Mouse (Mus musculus): Measurements from ENCODE around the gene Sin3a. TPM values are rescaled to one million over a fixed set of nuclear protein-coding genes. Genes with fewer than 3 reads are reported as not detected.

Gene Sin3a
- polyA plus RNA-seq, 1 experiment from 2014 or later = 13.3 TPM

GRCm38 (mm10) chr9:57139110-57139509 lies 67.3 kb downstream of the Sin3a start:
- H3K4me1 ChIP-seq (replicated peaks) = no peaks in the 10 kb centered on the region
- peaks cover 72% of the 10 kb centered on the region for H3K36me3 ChIP-seq
- no peak for ATAC-seq (ENCODE audit: low read depth)
- no peaks in the 10 kb centered on the region for H3K27me3 ChIP-seq
- H3K4me3 ChIP-seq (replicated peaks) = no peak overlapping the region
- no peak overlapping the region for H3K9ac ChIP-seq
- no peak for DNase-seq
- H3K27ac ChIP-seq = no peak overlapping the region
- no peak overlapping the region for H3K4me2 ChIP-seq
- no peaks in the 10 kb centered on the region for H3K9me3 ChIP-seq (replicated peaks)
- 87% methylated on average over 9 of the region's 9 CpGs for WGBS (ENCODE audit: insufficient replicate concordance)

GRCm38 (mm10) chr9:57139571-57139970 lies 67.7 kb downstream of the Sin3a start:
- peaks cover 72% of the 10 kb centered on the region for H3K36me3 ChIP-seq
- H3K27ac ChIP-seq = no peak overlapping the region
- H3K4me1 ChIP-seq (replicated peaks) = no peaks in the 10 kb centered on the region
- H3K4me2 ChIP-seq = no peak overlapping the region
- 74% methylated on average over 5 of the region's 5 CpGs for WGBS (ENCODE audit: insufficient replicate concordance)
- H3K9me3 ChIP-seq (replicated peaks) = no peaks in the 10 kb centered on the region
- DNase-seq (no peak), ATAC-seq (ENCODE audit: low read depth) (peak; percentile 19; the same call in 1 of the 2 replicates)
- H3K27me3 ChIP-seq = no peaks in the 10 kb centered on the region
- no peak overlapping the region for H3K9ac ChIP-seq
- no peak overlapping the region for H3K4me3 ChIP-seq (replicated peaks)

GRCm38 (mm10) chr9:57141417-57142353 lies 69.8 kb downstream of the Sin3a start:
- no peaks in the 10 kb centered on the region for H3K4me1 ChIP-seq (replicated peaks)
- no peak overlapping the region for H3K27ac ChIP-seq
- H3K9me3 ChIP-seq (replicated peaks) = no peaks in the 10 kb centered on the region
- H3K36me3 ChIP-seq = peaks cover 57% of the 10 kb centered on the region
- no peak overlapping the region for H3K4me2 ChIP-seq
- no peak overlapping the region for H3K4me3 ChIP-seq (replicated peaks)
- H3K27me3 ChIP-seq = no peaks in the 10 kb centered on the region
- ATAC-seq (ENCODE audit: low read depth) = no peak
- no peak for DNase-seq
- WGBS (ENCODE audit: insufficient replicate concordance) = 77% methylated on average over 17 of the region's 17 CpGs
- H3K9ac ChIP-seq = no peak overlapping the region

DNA sequence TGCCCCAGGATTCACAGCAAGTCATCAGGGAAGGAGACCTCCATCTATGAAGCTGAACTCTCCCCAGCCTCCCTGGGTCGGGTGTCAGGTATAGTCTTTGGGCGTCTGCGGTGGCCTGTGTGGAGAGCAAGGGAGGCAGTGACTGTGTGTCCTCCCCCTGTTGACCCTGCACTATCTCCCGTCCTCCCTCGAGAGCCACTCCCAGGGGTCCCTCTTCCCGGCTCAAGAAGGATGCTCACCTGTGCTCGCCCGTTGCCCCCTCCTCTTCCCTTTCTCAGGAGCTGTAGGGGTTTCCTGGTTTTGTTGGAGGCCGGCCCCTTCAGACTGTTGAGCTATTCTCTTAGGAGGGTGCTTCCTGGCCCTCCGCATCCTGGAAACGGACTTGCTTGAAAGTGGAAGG lies 71.4 kb downstream of the Sin3a start:
- ATAC-seq (ENCODE audit: low read depth) (no peak), DNase-seq (no peak)
- WGBS (ENCODE audit: insufficient replicate concordance) = 75% methylated on average over 11 of the region's 11 CpGs
- Histone ChIP-seq H3K9me3 (replicated peaks) (no peaks in the 10 kb centered on the region), H3K27me3 (no peaks in the 10 kb centered on the region), H3K27ac (no peak overlapping the region), H3K4me3 (replicated peaks) (no peak overlapping the region), H3K4me2 (no peak overlapping the region), H3K4me1 (replicated peaks) (peaks cover 13% of the 10 kb centered on the region), H3K36me3 (peaks cover 42% of the 10 kb centered on the region), H3K9ac (no peak overlapping the region)

- Histone ChIP-seq H3K4me1 (replicated peaks) (peaks cover 22% of the 10 kb centered on the region), H3K9me3 (replicated peaks) (no peaks in the 10 kb centered on the region), H3K27ac (no peak overlapping the region), H3K9ac (no peak overlapping the region), H3K4me3 (replicated peaks) (no peak overlapping the region), H3K36me3 (peaks cover 25% of the 10 kb centered on the region), H3K4me2 (no peak overlapping the region), H3K27me3 (no peaks in the 10 kb centered on the region)
- WGBS (ENCODE audit: insufficient replicate concordance) = 83% methylated on average over 8 of the region's 8 CpGs
- DNase-seq (no peak), ATAC-seq (ENCODE audit: low read depth) (no peak)
Observed at GRCm38 (mm10) chr9:57144830-57145229, 73.0 kb downstream of the Sin3a start.

GRCm38 (mm10) chr9:57146451-57147066 lies 74.7 kb downstream of the Sin3a start:
- Histone ChIP-seq H3K27ac (no peak overlapping the region), H3K4me1 (replicated peaks) (peaks cover 22% of the 10 kb centered on the region), H3K9me3 (replicated peaks) (no peaks in the 10 kb centered on the region), H3K9ac (no peak overlapping the region), H3K27me3 (no peaks in the 10 kb centered on the region), H3K4me2 (peak overlapping the region; percentile 82; the same call in 1 of the 2 replicates), H3K36me3 (peaks cover 9% of the 10 kb centered on the region), H3K4me3 (replicated peaks) (no peak overlapping the region)
- whole genome bisulfite sequencing (ENCODE audit: insufficient replicate concordance) = 74% methylated on average over 17 of the region's 17 CpGs
- DNase-seq = no peak
- ATAC-seq (ENCODE audit: low read depth) = no peak

DNA sequence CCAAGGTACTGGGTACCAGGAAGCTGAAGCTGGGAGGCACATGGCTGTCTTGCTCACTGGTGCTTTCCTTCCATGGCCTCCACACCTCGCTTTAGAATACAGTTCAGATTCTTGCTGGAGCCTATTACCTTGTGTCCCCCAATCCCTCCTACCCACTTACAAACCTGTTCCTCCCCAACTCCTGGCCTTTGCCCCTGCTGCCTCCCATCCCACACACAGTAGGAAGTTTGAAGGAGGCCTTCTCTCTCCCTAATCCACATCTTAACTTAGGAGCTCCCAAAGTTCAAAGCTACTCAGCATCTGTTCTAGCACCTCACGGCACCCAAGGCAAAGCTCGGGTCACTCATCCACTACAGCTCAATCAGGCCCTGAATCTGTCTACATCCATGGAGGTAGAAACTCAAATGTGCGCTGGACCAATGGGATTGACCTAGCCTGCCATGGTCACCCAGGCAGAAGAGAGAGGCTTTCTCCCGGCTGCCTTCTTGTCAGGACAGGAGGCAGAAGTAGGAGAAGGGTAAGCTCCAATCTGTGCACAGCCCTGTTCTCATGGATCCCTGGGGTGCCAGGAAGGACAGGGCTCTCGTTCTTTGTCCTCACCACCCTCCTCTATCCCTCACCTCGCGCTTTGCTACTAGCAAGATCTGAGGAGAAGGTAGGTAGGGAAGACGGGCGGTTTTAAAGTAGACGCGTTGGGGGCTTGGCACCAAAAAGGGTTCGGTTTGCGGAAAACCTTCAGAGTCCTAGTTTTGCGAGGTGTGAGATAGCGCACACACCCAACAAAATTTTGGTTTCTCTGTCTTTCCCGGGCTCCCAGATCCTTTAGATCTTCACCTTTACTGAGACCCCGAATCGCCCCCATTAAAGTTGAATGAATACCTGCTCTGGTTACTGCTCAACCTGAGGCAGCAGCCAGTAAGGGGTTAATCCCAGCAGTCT lies 75.6 kb downstream of the Sin3a start:
- no peaks in the 10 kb centered on the region for H3K9me3 ChIP-seq (replicated peaks)
- DNase-seq (no peak), ATAC-seq (ENCODE audit: low read depth) (no peak; the same call in 1 of the 2 replicates)
- WGBS (ENCODE audit: insufficient replicate concordance) = 10% methylated on average over 19 of the region's 19 CpGs
- H3K4me1 ChIP-seq (replicated peaks) = peaks cover 22% of the 10 kb centered on the region
- no peaks in the 10 kb centered on the region for H3K27me3 ChIP-seq
- H3K4me3 ChIP-seq (replicated peaks) = peak overlapping the region; percentile 65
- peak overlapping the region; percentile 82 for H3K4me2 ChIP-seq
- peak overlapping the region; percentile 69 for H3K9ac ChIP-seq
- H3K27ac ChIP-seq = peak overlapping the region; percentile 19; the same call in 1 of the 2 replicates
- H3K36me3 ChIP-seq = no peaks in the 10 kb centered on the region

- H3K27me3 ChIP-seq = no peaks in the 10 kb centered on the region
- H3K9ac ChIP-seq = peak within 1 kb of the TSS; percentile 69
- 1% methylated on average over 27 of the region's 27 CpGs for WGBS (ENCODE audit: insufficient replicate concordance)
- DNase-seq (peak; percentile 63), ATAC-seq (ENCODE audit: low read depth) (peak; percentile 88)
- no peaks in the 10 kb centered on the region for H3K9me3 ChIP-seq (replicated peaks)
- no peaks in the 10 kb centered on the region for H3K36me3 ChIP-seq
- peak within 1 kb of the TSS; percentile 79 for H3K27ac ChIP-seq
- H3K4me2 ChIP-seq = peak within 1 kb of the TSS; percentile 82
- H3K4me3 ChIP-seq (replicated peaks) = peak within 1 kb of the TSS; percentile 65
- H3K4me1 ChIP-seq (replicated peaks) = peaks cover 22% of the 10 kb centered on the region
Observed at GRCm38 (mm10) chr9:57148144-57148878, 76.5 kb downstream of the Sin3a start, which contains the start of gene Neil1. Gene Neil1 (minus strand): TSS chr9:57148305.

DNA sequence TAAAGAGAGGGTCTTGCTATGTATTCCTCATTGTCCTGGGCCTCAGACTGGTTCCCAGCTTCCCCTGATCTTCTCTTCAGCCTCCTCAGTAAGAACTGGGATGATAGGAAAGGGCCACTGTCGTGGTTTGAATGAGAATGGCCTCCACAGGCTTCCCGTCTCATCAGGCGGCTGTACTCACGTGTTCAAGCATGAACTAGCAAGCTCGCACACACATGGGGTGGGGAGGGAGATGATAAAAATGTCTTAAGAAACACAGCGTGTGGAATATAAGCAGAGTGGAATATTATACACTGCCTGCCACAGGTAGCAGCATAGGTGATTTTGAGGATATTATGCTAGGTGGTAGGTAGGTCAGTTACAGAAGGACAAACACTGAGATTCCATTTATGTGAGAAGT lies 77.2 kb downstream of the Sin3a start:
- peak overlapping the region; percentile 79 for H3K27ac ChIP-seq
- H3K36me3 ChIP-seq = no peaks in the 10 kb centered on the region
- H3K27me3 ChIP-seq = no peaks in the 10 kb centered on the region
- H3K9me3 ChIP-seq (replicated peaks) = no peaks in the 10 kb centered on the region
- no peak for ATAC-seq (ENCODE audit: low read depth)
- peak overlapping the region; percentile 69; the same call in 1 of the 2 replicates for H3K9ac ChIP-seq
- WGBS (ENCODE audit: insufficient replicate concordance) = 72% methylated on average over 6 of the region's 6 CpGs
- DNase-seq = no peak
- peak overlapping the region; percentile 65 for H3K4me3 ChIP-seq (replicated peaks)
- H3K4me1 ChIP-seq (replicated peaks) = peaks cover 22% of the 10 kb centered on the region
- H3K4me2 ChIP-seq = peak overlapping the region; percentile 82

DNA sequence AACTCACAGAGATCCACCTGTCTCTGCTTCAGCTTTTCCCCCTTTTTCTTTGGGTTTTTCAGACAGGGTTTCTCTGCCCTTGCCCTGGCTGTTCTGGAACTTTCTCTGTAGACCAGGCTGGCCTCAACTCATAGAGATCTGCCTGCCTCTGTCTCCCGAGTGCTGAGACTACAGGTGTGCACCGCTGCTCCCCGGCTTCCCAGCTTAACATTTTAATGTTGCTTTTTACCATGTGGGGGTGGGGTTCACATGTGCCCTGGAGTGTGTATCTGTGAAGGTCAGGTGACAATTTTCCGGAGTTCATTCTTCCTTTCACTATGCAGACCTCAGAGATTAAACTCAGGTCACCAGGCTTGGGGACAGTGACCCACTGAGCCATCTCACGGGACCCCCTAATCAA lies 78.4 kb downstream of the Sin3a start:
- Histone ChIP-seq H3K4me1 (replicated peaks) (peaks cover 22% of the 10 kb centered on the region), H3K27ac (no peak overlapping the region), H3K4me3 (replicated peaks) (no peak overlapping the region), H3K36me3 (peaks cover 7% of the 10 kb centered on the region; the same call in 1 of the 2 replicates), H3K4me2 (no peak overlapping the region), H3K9ac (no peak overlapping the region), H3K27me3 (no peaks in the 10 kb centered on the region), H3K9me3 (replicated peaks) (no peaks in the 10 kb centered on the region)
- ATAC-seq (ENCODE audit: low read depth) (no peak), DNase-seq (no peak)
- WGBS (ENCODE audit: insufficient replicate concordance) = 77% methylated on average over 5 of the region's 5 CpGs
